Mouse (Mus musculus): ENCODE measurements around the gene Stx8.

GRCm38 (mm10) chr11:67932156-67932555, 33.8 kb upstream of the Stx8 start:
- TF ChIP-seq POLR2A (IDR thresholded peaks at IDR 0.05; ENCODE audit: insufficient read length, low read depth), result no peak
- TF ChIP-seq MAX (IDR thresholded peaks at IDR 0.05; ENCODE audit: low read depth), result no peak
- no peak for TF ChIP-seq USF1 (IDR thresholded peaks at IDR 0.05; ENCODE audit: low read depth)
- TF ChIP-seq E2F4 (IDR thresholded peaks at IDR 0.05; ENCODE audit: insufficient read depth), result no peak
- no peak for TF ChIP-seq CEBPB (IDR thresholded peaks at IDR 0.05; ENCODE audit: insufficient read depth, poor library complexity, severe bottlenecking)

Data from myocyte (in vitro differentiated cells).